Mouse (Mus musculus) c-Kit-positive CD71-negative TER-119-negative erythroid progenitor cells, embryonic 14.5 days (primary cell): ENCODE results near the gene Naglu.
A peak's percentile ranks its signal among the peaks of the same experiment; 100 is the strongest.
"Not testable (repeated sequence)": the region's sequence is repeated elsewhere in the genome, so short reads cannot be mapped to it uniquely, and the experiment has no call there.

Experiments
- DNase-seq: peaks from one replicate; pipeline ENCODE4 v3.0.0-alpha.2; 2013; ENCODE audit warnings: low read depth

Naglu gene

GRCm38 (mm10) chr11:101084246-101084645, 14.4 kb downstream of the Naglu start:
- DNase-seq: no peak

DNA sequence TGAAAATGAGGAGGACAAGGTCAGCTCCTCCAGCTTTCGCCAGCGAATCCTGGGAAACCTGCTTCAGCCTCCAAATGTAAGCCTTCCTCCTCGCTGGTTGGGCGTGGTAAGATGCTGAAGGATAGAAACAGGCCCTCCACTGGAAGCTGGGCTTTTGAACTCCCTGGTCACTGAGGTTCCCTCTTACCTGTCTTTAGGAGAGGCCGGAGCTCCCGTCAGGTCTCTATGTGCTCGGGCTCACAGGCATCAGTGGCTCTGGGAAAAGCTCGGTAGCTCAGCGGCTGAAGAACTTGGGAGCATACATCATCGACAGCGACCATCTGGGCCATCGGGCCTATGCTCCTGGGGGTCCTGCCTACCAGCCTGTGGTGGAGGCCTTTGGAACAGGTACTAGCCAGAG, 15.0 kb downstream of the Naglu start:
- DNase-seq: no peak

GRCm38 (mm10) chr11:101085617-101086322, 16.0 kb downstream of the Naglu start:
- no peak for DNase-seq

GRCm38 (mm10) chr11:101086323-101086674, 16.5 kb downstream of the Naglu start:
- no peak for DNase-seq

- DNase-seq: peak; percentile 87
Observed at GRCm38 (mm10) chr11:101086756-101087681, 17.2 kb downstream of the Naglu start, which contains the start of gene Mlx. Gene Mlx, plus strand, starts transcription at chr11:101087277.

DNA sequence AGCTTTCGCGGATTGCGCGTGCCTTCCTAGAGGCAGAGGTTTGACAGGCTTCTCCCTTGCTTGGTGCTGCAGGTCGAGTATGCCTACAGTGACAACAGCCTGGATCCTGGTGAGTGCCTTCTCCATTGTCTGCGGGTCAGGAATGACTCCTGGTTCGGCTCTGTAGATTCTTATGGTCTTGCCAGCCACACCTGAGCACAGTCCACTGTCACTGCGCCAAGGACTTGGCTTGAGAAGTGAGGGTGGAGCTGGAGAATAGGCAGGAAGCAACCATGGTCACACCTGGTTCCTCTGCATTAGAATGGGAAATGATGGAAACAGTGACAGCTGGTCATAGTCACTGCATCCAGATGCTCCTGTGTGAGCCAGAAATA, 17.9 kb downstream of the Naglu start:
- no peak for DNase-seq

- DNase-seq: no peak
Observed at GRCm38 (mm10) chr11:101089931-101090330, 20.1 kb downstream of the Naglu start.

- DNase-seq: no peak
Observed at GRCm38 (mm10) chr11:101094930-101095313, 25.1 kb downstream of the Naglu start.

DNA sequence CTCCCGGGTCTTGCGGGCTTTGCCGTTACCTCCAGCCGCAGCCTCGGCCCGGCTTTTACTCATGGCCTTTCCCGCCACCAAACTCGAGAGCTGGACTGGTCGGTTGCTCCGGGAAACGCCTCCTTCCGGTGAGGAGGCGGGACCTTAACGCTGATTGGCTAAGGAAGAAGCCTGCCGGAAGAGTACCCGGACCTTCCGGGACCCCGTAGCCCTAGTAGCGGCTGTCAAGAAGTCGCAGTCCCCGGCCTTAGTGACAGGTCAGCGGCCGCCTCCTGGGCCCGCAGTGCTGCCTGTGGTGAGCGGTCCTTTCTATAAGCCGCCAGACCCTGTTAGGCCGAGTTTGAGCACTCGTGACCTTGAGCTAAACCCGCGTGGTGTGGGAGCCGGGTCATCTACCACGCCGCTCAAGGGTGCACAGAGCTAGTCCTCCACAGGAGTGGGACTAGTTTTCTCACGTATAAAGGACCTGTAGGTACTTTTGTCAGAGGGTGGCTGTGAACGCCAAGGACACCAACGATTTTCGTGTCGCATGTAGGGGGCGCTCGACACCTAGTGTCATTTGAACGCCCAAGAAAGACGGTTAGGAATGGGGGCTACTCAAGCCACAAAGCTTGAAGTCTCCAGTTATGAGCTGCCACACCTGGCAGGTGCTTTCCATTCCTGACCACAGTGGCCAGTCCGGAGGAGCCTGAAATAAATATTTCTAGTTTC, 25.7 kb downstream of the Naglu start, which contains the start of gene Psmc3ip:
TSS of gene Psmc3ip (minus strand) at position 123 of the 711 bp plus-strand sequence.
- peak; percentile 96 for DNase-seq

- DNase-seq: no peak
Observed at GRCm38 (mm10) chr11:101098231-101098630, 28.4 kb downstream of the Naglu start.

DNA sequence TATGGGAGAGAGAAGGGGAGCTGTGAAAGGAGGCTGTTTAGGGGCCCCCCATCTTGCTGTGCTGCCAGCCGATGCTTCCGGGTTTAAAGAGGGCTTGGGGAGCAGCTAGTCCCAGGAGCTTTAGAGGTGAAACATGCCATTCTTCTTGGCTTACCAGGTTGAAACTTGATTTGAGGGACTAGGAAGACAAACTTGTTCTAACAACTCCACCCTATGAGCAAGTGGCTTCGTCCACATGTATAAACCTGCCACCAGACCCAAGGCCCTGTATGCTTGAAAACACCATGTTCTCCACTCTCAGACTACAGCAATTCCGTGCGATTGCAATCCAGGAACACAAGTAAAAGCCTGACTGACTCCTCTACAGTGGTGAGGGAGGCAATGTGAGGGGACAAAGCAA, 33.2 kb downstream of the Naglu start:
- DNase-seq: no peak

- no peak for DNase-seq
Observed at GRCm38 (mm10) chr11:101109351-101109750, 39.5 kb downstream of the Naglu start.

GRCm38 (mm10) chr11:101110708-101111107, 40.9 kb downstream of the Naglu start:
- DNase-seq: no peak

DNA sequence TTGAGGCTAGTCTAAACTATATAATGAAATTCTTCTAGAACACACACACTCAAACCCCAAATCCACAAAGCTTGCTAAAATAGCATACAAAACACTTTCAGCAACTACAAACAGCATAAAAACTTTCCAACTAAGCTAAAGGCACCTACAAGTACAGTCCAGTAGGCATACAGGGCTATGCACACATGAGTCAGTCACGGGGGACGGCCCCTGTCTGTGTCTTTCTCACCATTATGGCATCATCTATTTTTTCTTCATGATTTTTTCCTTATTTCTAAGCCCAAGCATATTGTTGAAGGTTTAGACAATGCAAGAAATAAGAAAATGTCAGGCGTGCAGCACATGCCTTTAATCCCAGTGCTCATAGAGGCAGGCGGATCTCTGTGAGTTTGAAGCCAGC, 41.4 kb downstream of the Naglu start:
- no peak for DNase-seq

DNA sequence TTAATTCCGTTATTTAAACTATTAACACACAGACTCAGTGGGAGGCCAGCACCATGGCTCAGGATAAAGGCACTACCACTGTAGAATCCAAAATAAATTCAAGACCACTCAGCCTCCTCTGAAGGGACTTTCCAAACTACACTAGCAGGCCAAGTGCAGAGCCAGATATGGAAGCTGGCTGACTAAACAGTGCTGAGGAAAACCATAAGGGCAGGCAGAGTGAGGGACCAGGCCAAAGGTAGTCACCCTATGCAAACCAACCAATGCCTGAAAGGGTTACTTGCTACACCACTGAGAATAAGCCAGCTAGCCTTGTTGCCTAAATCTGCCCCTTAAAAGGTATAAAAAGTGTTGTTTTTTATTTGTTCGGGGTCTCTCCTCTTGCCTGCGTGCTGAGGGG, 42.4 kb downstream of the Naglu start:
- no peak for DNase-seq

DNA sequence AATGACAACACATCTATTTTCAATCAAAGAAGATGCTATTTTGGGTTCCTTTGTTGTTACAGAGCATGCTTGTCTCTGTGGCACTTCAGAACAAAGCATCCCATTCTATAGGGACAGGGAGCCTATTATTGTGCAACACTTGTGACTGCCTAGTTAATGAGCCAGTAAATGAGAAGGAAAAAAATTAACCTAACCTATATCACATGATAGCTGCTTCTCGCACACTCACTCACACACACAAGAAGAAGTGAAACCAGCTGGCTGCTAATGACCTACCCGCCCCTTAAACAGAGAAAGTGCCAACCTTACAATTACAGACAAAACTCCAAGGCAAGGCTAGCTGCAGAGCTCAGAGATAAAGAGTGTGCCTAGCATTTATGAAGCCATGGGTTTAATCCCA, 45.8 kb downstream of the Naglu start:
- no peak for DNase-seq

GRCm38 (mm10) chr11:101118105-101118504, 48.3 kb downstream of the Naglu start:
- no peak for DNase-seq

DNA sequence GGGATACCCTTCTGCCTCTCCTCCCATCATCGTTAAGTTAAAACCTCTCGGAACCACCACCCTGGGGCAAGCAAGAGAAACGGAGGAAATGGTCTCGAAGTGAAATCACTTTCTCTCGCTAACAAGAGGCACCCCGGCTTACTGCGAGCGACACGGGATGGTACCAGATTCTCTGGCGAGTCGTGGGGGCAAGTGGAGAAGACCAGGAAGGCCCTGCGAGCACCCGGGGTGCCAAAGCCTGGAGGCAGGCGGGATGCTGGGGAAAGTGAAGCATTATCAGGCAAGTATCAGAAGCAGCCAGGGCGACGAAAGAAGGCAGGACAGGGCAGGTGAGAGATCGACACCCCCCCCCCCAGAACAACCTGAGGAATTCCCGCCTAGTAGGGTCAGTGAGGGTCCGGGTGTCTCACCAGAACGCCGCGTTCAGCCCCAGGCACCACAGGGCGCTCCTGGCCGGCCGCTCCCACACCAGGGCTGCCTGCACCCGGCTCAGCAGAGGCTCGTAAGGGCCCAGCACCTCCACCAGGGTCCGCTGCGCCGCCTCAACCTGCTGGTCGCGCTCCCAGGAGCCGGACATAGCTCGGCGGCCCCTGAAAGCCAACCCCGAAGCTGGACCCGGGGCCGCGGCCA, 49.4 kb downstream of the Naglu start:
- no peak for DNase-seq

DNA sequence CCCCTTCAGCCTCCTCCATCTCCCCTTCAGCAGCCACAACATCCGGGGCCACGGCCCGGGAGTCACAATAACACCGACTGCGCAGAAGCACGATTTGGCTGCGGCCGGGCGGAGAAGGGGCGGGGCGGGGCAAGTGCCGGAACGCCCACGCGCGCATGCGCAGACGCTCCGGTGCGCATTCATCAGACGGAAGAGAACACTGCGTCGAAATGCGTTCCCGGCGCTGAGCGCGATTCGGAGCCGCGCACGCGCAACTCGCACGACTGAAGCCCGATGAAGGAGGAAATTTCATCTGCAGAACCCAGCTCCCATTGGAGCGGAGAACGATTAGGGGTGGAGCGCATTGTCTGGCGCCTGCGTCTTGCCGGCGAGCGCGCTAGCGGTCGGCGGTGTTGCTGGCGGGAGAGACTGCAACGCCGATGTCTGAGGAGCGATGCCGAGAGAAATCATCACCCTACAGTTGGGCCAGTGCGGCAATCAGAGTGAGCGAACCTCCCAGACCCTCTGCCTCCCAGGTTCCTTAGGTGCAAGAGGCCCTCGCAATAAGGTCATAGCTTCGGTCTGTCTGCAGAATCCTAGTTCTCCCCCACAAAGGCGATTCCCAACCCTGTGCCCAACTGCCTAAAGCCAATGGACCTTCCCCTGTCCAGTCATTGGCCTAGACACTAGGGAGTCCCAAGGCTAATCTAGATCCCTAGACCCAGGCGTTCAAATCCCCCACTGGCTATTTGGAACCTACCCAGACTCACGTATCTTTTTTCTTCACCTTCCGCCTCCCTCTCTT, 50.1 kb downstream of the Naglu start, which contains the start of the genes Retreg3 and Tubg1:
TSS of gene Retreg3 (minus strand) at position 133 of the 784 bp plus-strand sequence.
TSS of gene Tubg1 (plus strand) at position 178 of the 784 bp plus-strand sequence.
- peak; percentile 97 for DNase-seq

DNA sequence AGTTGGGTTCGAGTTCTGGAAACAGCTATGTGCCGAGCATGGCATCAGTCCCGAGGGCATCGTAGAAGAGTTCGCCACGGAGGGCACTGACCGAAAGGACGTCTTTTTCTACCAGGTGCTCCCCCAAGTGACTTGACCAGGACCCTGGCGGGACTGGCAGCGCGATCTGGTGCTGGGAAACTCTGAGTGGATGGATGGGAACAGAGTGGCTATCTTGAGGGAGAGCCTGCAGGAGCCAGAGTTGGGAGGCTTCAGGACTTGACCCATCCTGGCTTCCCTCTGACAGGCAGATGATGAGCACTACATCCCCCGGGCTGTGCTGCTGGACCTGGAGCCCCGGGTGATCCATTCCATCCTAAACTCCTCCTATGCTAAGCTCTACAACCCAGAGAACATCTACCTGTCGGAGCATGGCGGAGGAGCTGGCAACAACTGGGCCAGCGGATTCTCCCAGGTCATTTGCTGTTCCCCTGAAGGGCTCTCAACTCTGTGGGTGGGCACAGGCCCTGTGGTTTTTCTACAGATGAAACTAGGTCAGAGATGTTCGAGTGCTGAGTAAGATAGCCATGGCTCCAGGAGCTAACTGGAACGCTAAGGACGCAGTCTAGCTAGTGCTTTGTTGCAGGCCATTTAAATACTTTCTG, 50.9 kb downstream of the Naglu start:
- DNase-seq: no peak

GRCm38 (mm10) chr11:101124494-101124893, 54.7 kb downstream of the Naglu start:
- DNase-seq: not testable (repeated sequence)
